Mouse (Mus musculus) inflammation-experienced regulatory T-cells (primary cell): ENCODE measurements around the gene Neurog3. TPM values are rescaled to one million over a fixed set of nuclear protein-coding genes. Genes with fewer than 3 reads are reported as not detected.

Source experiments
- polyA plus RNA-seq, 2 experiments: library from polyadenylated mRNA; unstranded; fragments of 100-300 nt; shearing (Covaris generic); gene quantifications; one replicate each; pipeline ENCODE4 v1.2.1; 2017

Neurog3 gene
- polyA plus RNA-seq = under 1 TPM in 1 of 2 experiments, not detected in 1; 0.62 TPM

GRCm38 (mm10) chr10:62132691-62133281, at the start of gene Neurog3:
Gene Neurog3 (plus strand): TSS chr10:62133090.

GRCm38 (mm10) chr10:62143820-62144219, 10.9 kb downstream of the Neurog3 start, which contains the start of gene Fam241b:
Gene Fam241b (minus strand): TSS chr10:62143920.

Other genes starting within 250 kb of the Neurog3 start
- gene Col13a1, start 154.0 kb upstream of the Neurog3 start, polyA plus RNA-seq = 1 to 10 TPM in 1 of 2 experiments, under 1 TPM in 1; 0.14 to 1.8 TPM
- gene Fam241b, start 10.8 kb downstream of the Neurog3 start, polyA plus RNA-seq = 10 to 100 TPM in 1 of 2 experiments, 1 to 10 TPM in 1; 3.1 to 17.9 TPM
- 1 to 10 TPM in 1 of 2 experiments, under 1 TPM in 1; 0.94 to 3.2 TPM for gene Tspan15, start 98.2 kb downstream of the Neurog3 start, polyA plus RNA-seq
- not detected for gene Tacr2, start 119.3 kb downstream of the Neurog3 start, polyA plus RNA-seq
- 100 to 1,000 TPM; 113 to 116 TPM for gene Hk1, start 246.8 kb downstream of the Neurog3 start, polyA plus RNA-seq